Mouse (Mus musculus): Measurements from ENCODE around the gene Ndufaf5. TPM values are rescaled to one million over a fixed set of nuclear protein-coding genes. Genes with fewer than 3 reads are reported as not detected.
"Not testable (repeated sequence)": the region's sequence is repeated elsewhere in the genome, so short reads cannot be mapped to it uniquely, and the experiment has no call there.

The Ndufaf5 gene
- 4.7 and 5.8 TPM in 2 replicates for polyA plus RNA-seq (2012; rRNA removed)

GRCm38 (mm10) chr2:140170127-140170802 lies at the start of gene Ndufaf5, which contains the start of gene Esf1:
Gene Ndufaf5, plus strand, starts transcription at chr2:140170649.
Gene Esf1, minus strand, starts transcription at chr2:140170564.
- 0 out of 2 replicates have a peak, but pooled peaks cover 2% of the 10 kb centered on the region for H3K4me1 ChIP-seq (replicated peaks; ENCODE audit: control insufficient read depth, insufficient read depth, low read length)
- no peaks in the 10 kb centered on the region for H3K27me3 ChIP-seq (ENCODE audit: control insufficient read depth, insufficient read depth, low read length)
- peak; percentile 95 for DNase-seq
- peak within 1 kb of the TSS; percentile 94 for H3K4me3 ChIP-seq (ENCODE audit: control insufficient read depth, insufficient read depth, low read length)
- peak; percentile 52; the same call in 1 of the 2 replicates for TF ChIP-seq POLR2A (IDR thresholded peaks at IDR 0.05; ENCODE audit: control insufficient read depth, extremely low read depth, insufficient read depth, low read length, poor library complexity)
- no peak for TF ChIP-seq CTCF (IDR thresholded peaks at IDR 0.05; ENCODE audit: borderline replicate concordance, control insufficient read depth, extremely low read depth, insufficient read depth, low read length, poor library complexity)
- under 1% methylated on average over 43 of the region's 43 CpGs for WGBS
- no peaks in the 10 kb centered on the region for H3K36me3 ChIP-seq (ENCODE audit: control insufficient read depth, insufficient read depth, low read length)
- H3K27ac ChIP-seq (ENCODE audit: control insufficient read depth, insufficient read depth, low read length) = peak within 1 kb of the TSS; percentile 35

GRCm38 (mm10) chr2:140125516-140125915 lies 44.9 kb upstream of the Ndufaf5 start:
- no peak for TF ChIP-seq POLR2A (IDR thresholded peaks at IDR 0.05; ENCODE audit: control insufficient read depth, extremely low read depth, insufficient read depth, low read length, poor library complexity)
- no peak for TF ChIP-seq CTCF (IDR thresholded peaks at IDR 0.05; ENCODE audit: borderline replicate concordance, control insufficient read depth, extremely low read depth, insufficient read depth, low read length, poor library complexity)
- no peak overlapping the region for H3K4me3 ChIP-seq (ENCODE audit: control insufficient read depth, insufficient read depth, low read length)
- peaks cover 50% of the 10 kb centered on the region for H3K36me3 ChIP-seq (ENCODE audit: control insufficient read depth, insufficient read depth, low read length)
- WGBS = 98% methylated on average over 2 of the region's 2 CpGs
- H3K27ac ChIP-seq (ENCODE audit: control insufficient read depth, insufficient read depth, low read length) = no peak overlapping the region
- H3K4me1 ChIP-seq (replicated peaks; ENCODE audit: control insufficient read depth, insufficient read depth, low read length) = no peaks in the 10 kb centered on the region
- DNase-seq = peak; percentile 3
- H3K27me3 ChIP-seq (ENCODE audit: control insufficient read depth, insufficient read depth, low read length) = no peaks in the 10 kb centered on the region

- H3K27ac ChIP-seq (ENCODE audit: control insufficient read depth, insufficient read depth, low read length); DNase-seq; H3K4me3 ChIP-seq (ENCODE audit: control insufficient read depth, insufficient read depth, low read length); H3K4me1 ChIP-seq (replicated peaks; ENCODE audit: control insufficient read depth, insufficient read depth, low read length); H3K27me3 ChIP-seq (ENCODE audit: control insufficient read depth, insufficient read depth, low read length): not testable (repeated sequence)
- WGBS = 95% methylated on average over 4 of the region's 4 CpGs
- peaks cover 18% of the 10 kb centered on the region for H3K36me3 ChIP-seq (ENCODE audit: control insufficient read depth, insufficient read depth, low read length)
Measured at GRCm38 (mm10) chr2:140151743-140152142, 18.7 kb upstream of the Ndufaf5 start, which contains the start of gene Gm17374. Gene Gm17374, plus strand, starts transcription at chr2:140152043.

GRCm38 (mm10) chr2:140159186-140159730 lies 11.2 kb upstream of the Ndufaf5 start:
- no peaks in the 10 kb centered on the region for H3K27me3 ChIP-seq (ENCODE audit: control insufficient read depth, insufficient read depth, low read length)
- no peak for DNase-seq
- no peak overlapping the region for H3K27ac ChIP-seq (ENCODE audit: control insufficient read depth, insufficient read depth, low read length)
- H3K36me3 ChIP-seq (ENCODE audit: control insufficient read depth, insufficient read depth, low read length) = peaks cover 20% of the 10 kb centered on the region
- TF ChIP-seq POLR2A (IDR thresholded peaks at IDR 0.05; ENCODE audit: control insufficient read depth, extremely low read depth, insufficient read depth, low read length, poor library complexity) (no peak), CTCF (IDR thresholded peaks at IDR 0.05; ENCODE audit: borderline replicate concordance, control insufficient read depth, extremely low read depth, insufficient read depth, low read length, poor library complexity) (no peak)
- no peak overlapping the region for H3K4me3 ChIP-seq (ENCODE audit: control insufficient read depth, insufficient read depth, low read length)
- no peaks in the 10 kb centered on the region for H3K4me1 ChIP-seq (replicated peaks; ENCODE audit: control insufficient read depth, insufficient read depth, low read length)
- 93% methylated on average over 3 of the region's 3 CpGs for WGBS

- Histone ChIP-seq H3K4me3 (ENCODE audit: control insufficient read depth, insufficient read depth, low read length) (no peak overlapping the region), H3K27me3 (ENCODE audit: control insufficient read depth, insufficient read depth, low read length) (no peaks in the 10 kb centered on the region), H3K27ac (ENCODE audit: control insufficient read depth, insufficient read depth, low read length) (no peak overlapping the region), H3K4me1 (replicated peaks; ENCODE audit: control insufficient read depth, insufficient read depth, low read length) (no peaks in the 10 kb centered on the region), H3K36me3 (ENCODE audit: control insufficient read depth, insufficient read depth, low read length) (peaks cover 9% of the 10 kb centered on the region)
- WGBS = 96% methylated on average over 5 of the region's 5 CpGs
- no peak for TF ChIP-seq CTCF (IDR thresholded peaks at IDR 0.05; ENCODE audit: borderline replicate concordance, control insufficient read depth, extremely low read depth, insufficient read depth, low read length, poor library complexity)
- TF ChIP-seq POLR2A (IDR thresholded peaks at IDR 0.05; ENCODE audit: control insufficient read depth, extremely low read depth, insufficient read depth, low read length, poor library complexity) = no peak
- no peak for DNase-seq
Measured at GRCm38 (mm10) chr2:140163351-140163854, 7.0 kb upstream of the Ndufaf5 start.

GRCm38 (mm10) chr2:140169057-140169456 lies 1.4 kb upstream of the Ndufaf5 start:
- WGBS = 68% methylated on average over 1 of the region's 1 CpGs
- H3K4me3 ChIP-seq (ENCODE audit: control insufficient read depth, insufficient read depth, low read length) = no peak overlapping the region

More at GRCm38 (mm10) chr2:140169057-140169456, 1.4 kb upstream of the Ndufaf5 start:
- no peak for DNase-seq
- no peak overlapping the region for H3K27ac ChIP-seq (ENCODE audit: control insufficient read depth, insufficient read depth, low read length)
- TF ChIP-seq POLR2A (IDR thresholded peaks at IDR 0.05; ENCODE audit: control insufficient read depth, extremely low read depth, insufficient read depth, low read length, poor library complexity) (no peak), CTCF (IDR thresholded peaks at IDR 0.05; ENCODE audit: borderline replicate concordance, control insufficient read depth, extremely low read depth, insufficient read depth, low read length, poor library complexity) (no peak)
- peaks cover 3% of the 10 kb centered on the region; the same call in 1 of the 2 replicates for H3K36me3 ChIP-seq (ENCODE audit: control insufficient read depth, insufficient read depth, low read length)
- 0 out of 2 replicates have a peak, but pooled peaks cover 2% of the 10 kb centered on the region for H3K4me1 ChIP-seq (replicated peaks; ENCODE audit: control insufficient read depth, insufficient read depth, low read length)
- H3K27me3 ChIP-seq (ENCODE audit: control insufficient read depth, insufficient read depth, low read length) = no peaks in the 10 kb centered on the region

Measured in thymus, adult 2 months (tissue).